Mouse (Mus musculus) liver, postnatal 0 days (tissue): ENCODE results near the gene Spred2.

Source experiments
- CTCF ChIP-seq: sonication (generic); IDR thresholded peaks from 2 replicates; pipeline ENCODE4 v1.5.1; 2016; ENCODE audit warnings: antibody characterized with exemption, low read depth
- EP300 ChIP-seq: IDR thresholded peaks from 2 replicates; pipeline ENCODE4 v1.6.1; 2016; ENCODE audit warnings: antibody characterized with exemption, low read depth, mild to moderate bottlenecking

GRCm38 (mm10) chr11:19965664-19966063 is 41.5 kb downstream of the Spred2 start:
- TF ChIP-seq CTCF (no peak), EP300 (no peak)
